Mouse (Mus musculus) cerebellum, adult 2 months (tissue): ENCODE measurements at regions not wholly inside any gene's neighbourhood (a gene's known extent, or its start where the extent isn't known, plus 50 kb on each side); places are given as distances from the start of the nearest gene placed in this dataset.

Experiments
- DNase-seq, 2 experiments: peaks; one replicate each; pipeline ENCODE4 v3.0.0; 2021
- H3K27ac ChIP-seq: fragments of 200-500 bp; 2 replicates; pipeline ENCODE4 v1.5.1; 2012; ENCODE audit warnings: low read length, control low read depth, inconsistent platforms; ENCODE audit not compliant: insufficient read depth
- H3K27me3 ChIP-seq: fragments of 200-500 bp; 2 replicates; pipeline ENCODE4 v1.6.1; 2012; ENCODE audit warnings: inconsistent platforms, mild to moderate bottlenecking, low read length, moderate library complexity; ENCODE audit not compliant: control insufficient read depth, insufficient read depth
- H3K4me1 ChIP-seq: fragments of 200-500 bp; 2 replicates; pipeline ENCODE4 v1.6.1; 2011; ENCODE audit warnings: low read length; ENCODE audit not compliant: control insufficient read depth, insufficient read depth
- H3K4me3 ChIP-seq: fragments of 200-500 bp; replicated peaks from 2 replicates; pipeline ENCODE3; 2011; ENCODE audit warnings: mild to moderate bottlenecking, low read depth, low read length, control low read depth; ENCODE audit not compliant: insufficient read depth
- CTCF ChIP-seq: fragments of 200-500 bp; IDR thresholded peaks from 2 replicates; pipeline ENCODE4 v1.5.1; 2011; ENCODE audit warnings: low read depth, mild to moderate bottlenecking, control low read depth, low read length, moderate library complexity, borderline replicate concordance; ENCODE audit not compliant: insufficient read depth
- POLR2A ChIP-seq: fragments of 200-500 bp; IDR thresholded peaks from 2 replicates; pipeline ENCODE4 v1.6.1; 2011; ENCODE audit warnings: low read length, control low read depth, borderline replicate concordance; ENCODE audit not compliant: insufficient read depth
- WGBS: fragments of 180-500 bp; shearing (Covaris S2); methylation state at CpG from one replicate; pipeline ENCODE4 v1.1.7; 2018; 5-methylcytosine and 5-hydroxymethylcytosine counted together

- Histone ChIP-seq H3K4me1 (no peaks in the 10 kb centered on the region), H3K27ac (no peak overlapping the region), H3K4me3 (no peak overlapping the region), H3K27me3 (no peaks in the 10 kb centered on the region)
- 30% methylated on average over 2 of the region's 2 CpGs for WGBS
- DNase-seq = no peak
- TF ChIP-seq POLR2A = no peak
- no peak for TF ChIP-seq CTCF
Measured at GRCm38 (mm10) chr14:62118542-62118953, 173.8 kb upstream of the Rnaseh2b start.

GRCm38 (mm10) chr14:62128918-62129317 lies 163.5 kb upstream of the Rnaseh2b start:
- Histone ChIP-seq H3K27ac (no peak overlapping the region), H3K4me3 (no peak overlapping the region), H3K27me3 (no peaks in the 10 kb centered on the region), H3K4me1 (no peaks in the 10 kb centered on the region)
- TF ChIP-seq CTCF (no peak), POLR2A (no peak)
- 87% methylated on average over 6 of the region's 6 CpGs for WGBS
- no peak for DNase-seq

- no peak for DNase-seq
Measured at GRCm38 (mm10) chr14:62132353-62132816, 160.0 kb upstream of the Rnaseh2b start.

DNA sequence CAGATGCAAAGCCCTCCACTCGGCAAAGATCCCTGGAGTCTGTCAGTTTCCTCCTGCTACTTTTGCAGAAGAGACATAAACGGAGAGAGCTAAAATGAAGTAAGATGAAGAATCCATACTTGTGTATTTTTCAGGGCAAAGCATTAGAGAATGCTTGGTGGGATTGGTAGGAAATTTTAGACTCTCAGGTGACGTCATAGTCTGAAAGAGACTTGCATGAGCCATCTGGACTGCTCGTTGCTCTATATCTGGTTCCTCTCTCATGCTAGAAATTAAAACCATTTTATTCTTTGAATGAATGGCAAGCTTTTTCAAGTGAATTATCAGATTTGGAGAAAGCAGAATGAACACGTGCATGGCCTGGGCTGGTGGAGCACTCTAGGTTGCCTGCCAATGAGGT lies 154.4 kb upstream of the Rnaseh2b start:
- DNase-seq = no peak

More at GRCm38 (mm10) chr14:62132353-62132816, 160.0 kb upstream of the Rnaseh2b start:
- TF ChIP-seq POLR2A (no peak), CTCF (no peak)
- WGBS = 84% methylated on average over 8 of the region's 8 CpGs
- no peak overlapping the region for H3K27ac ChIP-seq
- no peaks in the 10 kb centered on the region for H3K4me1 ChIP-seq
- H3K4me3 ChIP-seq = no peak overlapping the region
- H3K27me3 ChIP-seq = no peaks in the 10 kb centered on the region

GRCm38 (mm10) chr14:62144385-62145030 lies 147.9 kb upstream of the Rnaseh2b start:
- WGBS = 58% methylated on average over 17 of the region's 17 CpGs
- DNase-seq = no peak

More for the DNA sequence above, 154.4 kb upstream of the Rnaseh2b start:
- H3K27ac ChIP-seq = no peak overlapping the region
- WGBS = 75% methylated on average over 5 of the region's 5 CpGs
- H3K4me1 ChIP-seq = no peaks in the 10 kb centered on the region
- TF ChIP-seq CTCF = no peak
- no peak for TF ChIP-seq POLR2A
- no peaks in the 10 kb centered on the region for H3K27me3 ChIP-seq
- H3K4me3 ChIP-seq = no peak overlapping the region

DNA sequence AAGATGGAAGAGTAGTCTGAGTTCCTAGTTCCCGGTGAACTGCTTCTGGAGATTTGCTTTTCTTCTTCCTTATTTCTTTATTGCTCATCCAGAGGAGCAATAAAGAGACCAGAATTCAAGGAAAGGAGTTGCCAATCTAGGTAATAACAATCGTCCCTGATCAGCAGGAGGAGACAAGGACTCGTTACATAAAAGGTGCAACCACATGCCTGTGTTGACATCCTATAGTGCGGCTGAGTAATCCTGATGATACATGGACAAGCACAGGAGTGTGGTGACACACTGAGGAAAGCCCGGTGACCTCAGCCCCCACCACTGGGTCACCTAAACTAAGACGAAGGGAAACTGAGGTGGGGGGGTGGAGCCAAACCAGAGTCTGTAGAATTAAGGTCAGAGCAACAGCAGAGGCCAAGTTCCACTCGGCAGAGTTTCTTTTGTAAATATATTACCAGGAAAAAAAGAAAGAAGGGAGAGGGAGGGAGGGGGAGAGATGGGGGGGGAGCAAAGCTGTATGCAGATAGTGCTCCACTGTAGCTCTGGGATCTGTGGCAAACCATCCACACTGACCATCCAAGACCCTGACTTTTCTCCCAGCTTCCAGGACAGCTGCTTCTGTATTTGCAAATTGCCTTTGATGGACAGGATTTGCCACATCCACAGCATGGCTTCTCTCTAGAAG lies 135.2 kb upstream of the Rnaseh2b start:
- H3K4me1 ChIP-seq = no peaks in the 10 kb centered on the region
- DNase-seq = no peak
- no peak overlapping the region for H3K4me3 ChIP-seq
- H3K27ac ChIP-seq = no peak overlapping the region
- 74% methylated on average over 7 of the region's 7 CpGs for WGBS
- TF ChIP-seq POLR2A = no peak
- no peak for TF ChIP-seq CTCF
- no peaks in the 10 kb centered on the region; the same call in 1 of the 2 replicates for H3K27me3 ChIP-seq

More at GRCm38 (mm10) chr14:62144385-62145030, 147.9 kb upstream of the Rnaseh2b start:
- no peaks in the 10 kb centered on the region for H3K4me1 ChIP-seq
- no peak overlapping the region for H3K27ac ChIP-seq
- H3K4me3 ChIP-seq = no peak overlapping the region
- no peaks in the 10 kb centered on the region for H3K27me3 ChIP-seq
- TF ChIP-seq POLR2A (no peak), CTCF (no peak)

DNA sequence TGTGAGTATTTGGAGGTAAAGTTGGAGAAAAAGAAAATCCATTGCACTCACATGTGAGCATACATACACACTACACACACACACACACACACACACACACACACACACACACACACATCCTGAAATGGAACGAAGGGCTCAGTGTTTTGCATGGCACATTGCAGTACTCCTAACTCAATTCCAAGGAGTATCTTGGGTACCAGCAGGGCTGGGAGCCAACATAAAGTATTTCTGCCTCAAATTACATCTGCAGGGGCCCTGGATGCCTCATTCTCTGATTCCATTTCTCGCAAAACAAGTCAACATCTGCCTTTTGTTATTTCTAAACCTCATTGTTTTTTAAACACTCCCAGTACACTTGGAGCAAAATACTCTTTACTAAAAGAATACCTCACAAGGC lies 132.7 kb upstream of the Rnaseh2b start:
- Histone ChIP-seq H3K4me3 (no peak overlapping the region), H3K27me3 (no peaks in the 10 kb centered on the region; the same call in 1 of the 2 replicates), H3K27ac (no peak overlapping the region), H3K4me1 (no peaks in the 10 kb centered on the region)
- DNase-seq = no peak
- no peak for TF ChIP-seq POLR2A
- TF ChIP-seq CTCF = no peak
- 63% methylated on average over 2 of the region's 2 CpGs for WGBS
